Mouse (Mus musculus) heart, embryonic 12.5 days (tissue): Measurements from ENCODE around the gene Arfrp1. TPM values are rescaled to one million over a fixed set of nuclear protein-coding genes. Genes with fewer than 3 reads are reported as not detected.

Experiments used
- ATAC-seq: fragments of 200-750 bp; cut with Nextera tagmentation; 2 replicates; pipeline ENCODE4 v1.8.0; 2017; ENCODE audit warnings: moderate TSS enrichment, moderate library complexity; ENCODE audit not compliant: insufficient number of reproducible peaks, low FRiP score
- H3K27ac ChIP-seq: fragments of 300-500 bp; sonication (generic); 2 replicates; pipeline ENCODE4 v1.5.1; 2016; ENCODE audit warnings: mild to moderate bottlenecking, moderate library complexity; ENCODE audit not compliant: poor library complexity, severe bottlenecking
- H3K27me3 ChIP-seq: fragments of 300-500 bp; sonication (generic); replicated peaks from 2 replicates; pipeline ENCODE4 v1.6.1; 2016; ENCODE audit warnings: mild to moderate bottlenecking, moderate library complexity
- H3K36me3 ChIP-seq: fragments of 300-500 bp; sonication (generic); 2 replicates; pipeline ENCODE4 v1.6.1; 2016; ENCODE audit warnings: mild to moderate bottlenecking, moderate library complexity
- H3K4me1 ChIP-seq: fragments of 300-500 bp; sonication (generic); replicated peaks from 2 replicates; pipeline ENCODE4 v1.6.1; 2016; ENCODE audit warnings: mild to moderate bottlenecking
- H3K4me2 ChIP-seq: fragments of 300-500 bp; sonication (generic); 2 replicates; pipeline ENCODE4 v1.6.1; 2016; ENCODE audit warnings: mild to moderate bottlenecking, moderate library complexity
- H3K4me3 ChIP-seq: fragments of 300-500 bp; sonication (generic); 2 replicates; pipeline ENCODE4 v1.5.1; 2016; ENCODE audit warnings: mild to moderate bottlenecking
- H3K9ac ChIP-seq: fragments of 300-500 bp; sonication (generic); 2 replicates; pipeline ENCODE4 v1.6.1; 2016; ENCODE audit warnings: mild to moderate bottlenecking, moderate library complexity
- H3K9me3 ChIP-seq: fragments of 300-500 bp; sonication (generic); replicated peaks from 2 replicates; pipeline ENCODE4 v1.6.1; 2016; ENCODE audit warnings: mild to moderate bottlenecking, moderate library complexity
- WGBS: fragments of 180-500 bp; shearing (Covaris S2); methylation state at CpG from one replicate; pipeline ENCODE4 v1.1.7; 2016; 5-methylcytosine and 5-hydroxymethylcytosine counted together
- polyA plus RNA-seq: library from polyadenylated mRNA; unstranded; fragments of >200 nt; fragmentation: Nextera tagmentation; extraction: Ambion mirVana; gene quantifications from 2 replicates; pipeline ENCODE4 v1.2.1, GENCODE M21; 2016

The Arfrp1 gene
- polyA plus RNA-seq, result 50.0 and 54.1 TPM in 2 replicates

GRCm38 (mm10) chr2:181364860-181365596, at the start of gene Arfrp1, which contains the start of gene Zgpat:
TSS of gene Arfrp1 (minus strand) at chr2:181365404.
TSS of gene Zgpat (plus strand) at chr2:181364928.
- H3K27ac ChIP-seq, result peak within 1 kb of the TSS; percentile 93
- peak; percentile 90 for ATAC-seq
- H3K36me3 ChIP-seq, result peaks cover 51% of the 10 kb centered on the region
- peak within 1 kb of the TSS; percentile 90 for H3K4me3 ChIP-seq
- H3K9me3 ChIP-seq, result peaks cover 3% of the 10 kb centered on the region; the same call in 1 of the 2 replicates
- under 1% methylated on average over 68 of the region's 71 CpGs for WGBS
- peaks cover 29% of the 10 kb centered on the region for H3K4me1 ChIP-seq
- H3K4me2 ChIP-seq, result peak within 1 kb of the TSS; percentile 100
- H3K9ac ChIP-seq, result peak within 1 kb of the TSS; percentile 95
- H3K27me3 ChIP-seq, result no peaks in the 10 kb centered on the region

- H3K27ac ChIP-seq, result no peak overlapping the region
Observed at GRCm38 (mm10) chr2:181413141-181413540, 47.9 kb upstream of the Arfrp1 start.

GRCm38 (mm10) chr2:181410760-181411473, 45.7 kb upstream of the Arfrp1 start:
- ATAC-seq, result peak; percentile 59; the same call in 1 of the 2 replicates
- H3K4me3 ChIP-seq, result no peak overlapping the region
- H3K9ac ChIP-seq, result no peak overlapping the region
- no peak overlapping the region for H3K4me2 ChIP-seq
- H3K4me1 ChIP-seq, result peaks cover 14% of the 10 kb centered on the region
- H3K36me3 ChIP-seq, result peaks cover 16% of the 10 kb centered on the region; the same call in 1 of the 2 replicates
- no peaks in the 10 kb centered on the region for H3K27me3 ChIP-seq
- H3K27ac ChIP-seq, result no peak overlapping the region
- no peaks in the 10 kb centered on the region for H3K9me3 ChIP-seq
- 44% methylated on average over 4 of the region's 4 CpGs for WGBS

More at GRCm38 (mm10) chr2:181413141-181413540, 47.9 kb upstream of the Arfrp1 start:
- Histone ChIP-seq H3K9me3 (no peaks in the 10 kb centered on the region), H3K36me3 (no peaks in the 10 kb centered on the region), H3K4me2 (no peak overlapping the region), H3K9ac (no peak overlapping the region), H3K27me3 (no peaks in the 10 kb centered on the region), H3K4me1 (peaks cover 16% of the 10 kb centered on the region), H3K4me3 (no peak overlapping the region)
- ATAC-seq, result no peak
- WGBS, result 49% methylated on average over 2 of the region's 2 CpGs

- H3K27ac ChIP-seq, result no peak overlapping the region
- H3K4me1 ChIP-seq, result peaks cover 9% of the 10 kb centered on the region
- no peak overlapping the region for H3K4me3 ChIP-seq
- 78% methylated on average over 7 of the region's 7 CpGs for WGBS
- H3K9me3 ChIP-seq, result no peaks in the 10 kb centered on the region
- H3K27me3 ChIP-seq, result no peaks in the 10 kb centered on the region
- peaks cover 21% of the 10 kb centered on the region; the same call in 1 of the 2 replicates for H3K36me3 ChIP-seq
- no peak overlapping the region for H3K4me2 ChIP-seq
- H3K9ac ChIP-seq, result no peak overlapping the region
- no peak for ATAC-seq
Observed at GRCm38 (mm10) chr2:181409643-181410042, 44.4 kb upstream of the Arfrp1 start.

- WGBS, result 77% methylated on average over 3 of the region's 3 CpGs
- Histone ChIP-seq H3K4me2 (no peak overlapping the region), H3K9ac (no peak overlapping the region), H3K27ac (no peak overlapping the region), H3K4me3 (no peak overlapping the region), H3K27me3 (no peaks in the 10 kb centered on the region), H3K9me3 (no peaks in the 10 kb centered on the region), H3K36me3 (peaks cover 26% of the 10 kb centered on the region; the same call in 1 of the 2 replicates), H3K4me1 (0 out of 2 replicates have a peak, but pooled peaks cover 4% of the 10 kb centered on the region)
- ATAC-seq, result no peak
Observed at GRCm38 (mm10) chr2:181403722-181404121, 38.5 kb upstream of the Arfrp1 start.

- Histone ChIP-seq H3K9ac (no peak overlapping the region), H3K27ac (no peak overlapping the region), H3K4me2 (no peak overlapping the region), H3K9me3 (no peaks in the 10 kb centered on the region), H3K4me1 (peaks cover 15% of the 10 kb centered on the region), H3K36me3 (peaks cover 16% of the 10 kb centered on the region; the same call in 1 of the 2 replicates), H3K27me3 (no peaks in the 10 kb centered on the region), H3K4me3 (no peak overlapping the region)
- no peak for ATAC-seq
- WGBS, result 7% methylated on average over 1 of the region's 1 CpGs
Observed at GRCm38 (mm10) chr2:181401497-181401896, 36.3 kb upstream of the Arfrp1 start.

GRCm38 (mm10) chr2:181397207-181397761, 32.1 kb upstream of the Arfrp1 start:
- Histone ChIP-seq H3K4me3 (no peak overlapping the region), H3K27ac (peak overlapping the region; percentile 75), H3K9ac (no peak overlapping the region), H3K27me3 (no peaks in the 10 kb centered on the region), H3K9me3 (no peaks in the 10 kb centered on the region), H3K36me3 (peaks cover 22% of the 10 kb centered on the region), H3K4me1 (peaks cover 15% of the 10 kb centered on the region), H3K4me2 (0 out of 2 replicates have a peak overlapping the region, but pooled peaks have one; percentile 6)
- ATAC-seq, result peak; percentile 50; the same call in 1 of the 2 replicates
- WGBS, result 34% methylated on average over 5 of the region's 5 CpGs

- Histone ChIP-seq H3K9ac (no peak overlapping the region), H3K4me2 (no peak overlapping the region), H3K27me3 (no peaks in the 10 kb centered on the region), H3K36me3 (peaks cover 47% of the 10 kb centered on the region), H3K27ac (no peak overlapping the region), H3K4me1 (peaks cover 13% of the 10 kb centered on the region), H3K9me3 (no peaks in the 10 kb centered on the region), H3K4me3 (no peak overlapping the region)
- ATAC-seq, result no peak
- 93% methylated on average over 3 of the region's 3 CpGs for WGBS
Observed at GRCm38 (mm10) chr2:181394086-181394485, 28.9 kb upstream of the Arfrp1 start.

GRCm38 (mm10) chr2:181392600-181393213, 27.5 kb upstream of the Arfrp1 start:
- 28% methylated on average over 4 of the region's 4 CpGs for WGBS
- Histone ChIP-seq H3K4me1 (peaks cover 7% of the 10 kb centered on the region), H3K4me2 (no peak overlapping the region), H3K9me3 (no peaks in the 10 kb centered on the region), H3K36me3 (peaks cover 48% of the 10 kb centered on the region), H3K9ac (no peak overlapping the region), H3K27ac (no peak overlapping the region), H3K4me3 (no peak overlapping the region), H3K27me3 (no peaks in the 10 kb centered on the region)
- ATAC-seq, result peak; percentile 58; the same call in 1 of the 2 replicates

GRCm38 (mm10) chr2:181391541-181391940, 26.3 kb upstream of the Arfrp1 start:
- Histone ChIP-seq H3K4me3 (no peak overlapping the region), H3K27ac (no peak overlapping the region), H3K27me3 (no peaks in the 10 kb centered on the region), H3K4me2 (no peak overlapping the region), H3K9ac (no peak overlapping the region), H3K36me3 (peaks cover 59% of the 10 kb centered on the region), H3K4me1 (no peaks in the 10 kb centered on the region), H3K9me3 (no peaks in the 10 kb centered on the region)
- ATAC-seq, result no peak
- 60% methylated on average over 2 of the region's 2 CpGs for WGBS
